Mouse (Mus musculus) intestine, embryonic 16.5 days (tissue): ENCODE measurements around the gene Ccdc78. TPM values are rescaled to one million over a fixed set of nuclear protein-coding genes. Genes with fewer than 3 reads are reported as not detected.

Source experiments
- microRNA-seq: library from miRNA; unstranded; fragments of <30 nt; microRNA quantifications from one replicate; pipeline ENCODE4, GENCODE M21; 2016
- polyA plus RNA-seq: library from polyadenylated mRNA; unstranded; fragments of >200 nt; fragmentation: Nextera tagmentation; extraction: Ambion mirVana; gene quantifications from 2 replicates; pipeline ENCODE4 v1.2.1, GENCODE M21; 2015

Gene Ccdc78
- polyA plus RNA-seq, 1 experiment from 2014 or later: 0.16 TPM

Small RNA genes lying within 50 kb of the gene (microRNA-seq; reads per million reads assigned to microRNA genes)
- not detected for gene Gm25083
- not detected for gene Mir3082
- not detected for gene Mir6966

Other genes starting within 250 kb of the Ccdc78 start
- gene Sox8, start 215.9 kb upstream of the Ccdc78 start, polyA plus RNA-seq: 3.6 and 4.3 TPM in 2 replicates
- gene Lmf1, start 207.5 kb upstream of the Ccdc78 start, polyA plus RNA-seq: 39.1 and 40.6 TPM in 2 replicates
- gene Gng13, start 69.4 kb upstream of the Ccdc78 start, polyA plus RNA-seq: 1.9 TPM in 2 replicates
- gene Chtf18, start 59.2 kb upstream of the Ccdc78 start, polyA plus RNA-seq: 20.6 and 22.7 TPM in 2 replicates
- 15.8 and 19.4 TPM in 2 replicates for gene Rpusd1, start 58.9 kb upstream of the Ccdc78 start, polyA plus RNA-seq
- 0.05 TPM in 2 replicates for gene Mslnl, start 50.5 kb upstream of the Ccdc78 start, polyA plus RNA-seq
- gene Msln, start 32.2 kb upstream of the Ccdc78 start, polyA plus RNA-seq: 27.7 and 33.3 TPM in 2 replicates
- 33.6 and 34.6 TPM in 2 replicates for gene Narfl, start 12.8 kb upstream of the Ccdc78 start, polyA plus RNA-seq
- 36.8 and 41.1 TPM in 2 replicates for gene Haghl, start 907 bp upstream of the Ccdc78 start, polyA plus RNA-seq
- 111 and 112 TPM in 2 replicates for gene Fam173a, start 6.3 kb downstream of the Ccdc78 start, polyA plus RNA-seq
- gene AC134908.4, start 9.1 kb downstream of the Ccdc78 start, polyA plus RNA-seq: not detected in 2 replicates
- gene Metrn, start 10.6 kb downstream of the Ccdc78 start, polyA plus RNA-seq: 34.6 and 37.0 TPM in 2 replicates
- 2.2 and 2.4 TPM in 2 replicates for gene Fbxl16, start 22.5 kb downstream of the Ccdc78 start, polyA plus RNA-seq
- gene Wdr24, start 37.0 kb downstream of the Ccdc78 start, polyA plus RNA-seq: 23.4 and 25.5 TPM in 2 replicates
- 50.1 and 50.9 TPM in 2 replicates for gene Jmjd8, start 42.3 kb downstream of the Ccdc78 start, polyA plus RNA-seq
- gene Stub1, start 46.8 kb downstream of the Ccdc78 start, polyA plus RNA-seq: 303 and 321 TPM in 2 replicates
- 1.6 and 2.0 TPM in 2 replicates for gene Rhbdl1, start 50.7 kb downstream of the Ccdc78 start, polyA plus RNA-seq
- gene Gm20683, start 55.2 kb downstream of the Ccdc78 start, polyA plus RNA-seq: 1.4 and 2.3 TPM in 2 replicates
- 21.5 and 23.2 TPM in 2 replicates for gene Rhot2, start 58.3 kb downstream of the Ccdc78 start, polyA plus RNA-seq
- gene Wdr90, start 74.9 kb downstream of the Ccdc78 start, polyA plus RNA-seq: 11.3 and 11.9 TPM in 2 replicates
- 79.5 and 89.3 TPM in 2 replicates for gene Mcrip2, start 82.2 kb downstream of the Ccdc78 start, polyA plus RNA-seq
- gene Mettl26, start 88.5 kb downstream of the Ccdc78 start, polyA plus RNA-seq: 61.0 and 66.9 TPM in 2 replicates
- 0.16 and 0.55 TPM in 2 replicates for gene Wfikkn1, start 94.3 kb downstream of the Ccdc78 start, polyA plus RNA-seq
- 23.2 and 24.3 TPM in 2 replicates for gene Rab40c, start 133.1 kb downstream of the Ccdc78 start, polyA plus RNA-seq
- gene Pigq, start 158.4 kb downstream of the Ccdc78 start, polyA plus RNA-seq: 57.8 and 59.7 TPM in 2 replicates
- gene Nhlrc4, start 158.4 kb downstream of the Ccdc78 start, polyA plus RNA-seq: 0.73 TPM in 1 of 2 replicates, not detected in the other
- gene A930017K11Rik, start 166.0 kb downstream of the Ccdc78 start, polyA plus RNA-seq: 0.21 and 0.22 TPM in 2 replicates
- gene Capn15, start 199.2 kb downstream of the Ccdc78 start, polyA plus RNA-seq: 22.3 and 24.5 TPM in 2 replicates